Mouse (Mus musculus) embryonic fibroblast, embryonic 13.5 days (primary cell): Measurements from ENCODE around the gene Bin2.

Experiments used
- CTCF ChIP-seq: IDR thresholded peaks from 2 replicates; pipeline ENCODE4 v1.5.1; 2011; ENCODE audit warnings: mild to moderate bottlenecking, control low read depth, low read length, moderate library complexity, borderline replicate concordance; ENCODE audit not compliant: insufficient read depth
- POLR2A ChIP-seq: IDR thresholded peaks from 2 replicates; pipeline ENCODE4 v1.6.1; 2011; ENCODE audit warnings: low read depth, mild to moderate bottlenecking, control low read depth, low read length, moderate library complexity

- TF ChIP-seq POLR2A, result no peak
- no peak for TF ChIP-seq CTCF
Observed at GRCm38 (mm10) chr15:100636700-100637501, 32.5 kb downstream of the Bin2 start, which contains the start of gene Smagp.
